Mouse (Mus musculus) WW6 (cell line): ENCODE measurements around the gene LTO1.

Source experiments
- DNase-seq: peaks from one replicate; pipeline ENCODE4 v3.0.0-alpha.2; 2013; ENCODE audit warnings: low read depth, low spot score

The LTO1 gene

GRCm38 (mm10) chr7:144907793-144908192 is 7.1 kb upstream of the LTO1 start:
- no peak for DNase-seq

- DNase-seq = no peak
Observed at GRCm38 (mm10) chr7:144908705-144909104, 6.2 kb upstream of the LTO1 start.

- no peak for DNase-seq
Observed at GRCm38 (mm10) chr7:144911121-144911520, 3.8 kb upstream of the LTO1 start.

DNA sequence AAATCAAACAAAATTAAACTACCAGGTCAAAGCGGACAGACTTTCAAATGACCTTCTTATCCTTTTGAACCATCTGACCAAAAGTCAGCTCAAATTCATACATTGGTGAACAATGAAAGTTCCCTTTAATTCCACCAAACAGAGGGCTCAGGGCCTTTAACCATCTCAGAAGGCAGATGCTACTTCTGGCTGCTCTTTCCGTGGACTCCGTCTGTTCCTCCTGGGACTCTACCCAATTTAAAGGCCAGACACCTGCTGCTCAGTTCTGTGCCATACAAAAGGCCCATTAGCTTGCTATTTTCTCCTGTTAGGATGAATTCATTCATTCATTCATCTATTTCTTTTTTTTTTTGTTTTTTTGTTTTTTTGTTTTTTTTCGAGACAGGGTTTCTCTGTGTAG is 2.0 kb upstream of the LTO1 start:
- DNase-seq = no peak

DNA sequence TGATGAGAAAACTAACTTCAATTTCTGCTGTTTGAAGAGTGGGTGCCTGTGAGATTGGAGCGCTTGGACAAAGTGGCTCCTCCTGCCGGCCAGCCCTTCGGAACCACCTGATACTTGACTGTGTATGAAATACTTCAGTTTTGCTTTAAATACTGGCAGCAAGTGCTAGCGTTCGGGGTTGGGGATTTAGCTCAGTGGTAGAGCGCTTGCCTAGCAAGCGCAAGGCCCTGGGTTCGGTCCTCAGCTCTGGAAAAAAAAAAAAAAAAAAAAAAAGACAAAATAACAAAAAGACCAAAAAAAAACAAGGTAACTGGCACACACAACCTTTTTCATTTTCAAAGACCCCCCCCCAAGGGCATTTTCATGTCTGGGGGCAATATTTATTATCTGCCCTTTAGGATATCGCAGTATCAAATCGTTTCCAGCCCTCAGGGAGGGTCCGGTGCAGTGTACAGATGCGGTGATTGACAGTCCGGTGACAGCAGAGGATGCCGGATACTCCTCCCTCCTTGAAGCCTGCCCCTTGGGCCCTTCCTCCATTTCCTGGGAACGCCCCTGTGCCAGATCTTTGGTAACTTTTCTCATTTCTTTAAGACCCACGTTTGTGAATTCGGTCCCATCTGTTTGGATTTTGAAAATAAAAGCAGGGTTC is 478 bp upstream of the LTO1 start:
- DNase-seq = no peak

- DNase-seq = no peak
Observed at GRCm38 (mm10) chr7:144918823-144919222, 3.9 kb downstream of the LTO1 start.

DNA sequence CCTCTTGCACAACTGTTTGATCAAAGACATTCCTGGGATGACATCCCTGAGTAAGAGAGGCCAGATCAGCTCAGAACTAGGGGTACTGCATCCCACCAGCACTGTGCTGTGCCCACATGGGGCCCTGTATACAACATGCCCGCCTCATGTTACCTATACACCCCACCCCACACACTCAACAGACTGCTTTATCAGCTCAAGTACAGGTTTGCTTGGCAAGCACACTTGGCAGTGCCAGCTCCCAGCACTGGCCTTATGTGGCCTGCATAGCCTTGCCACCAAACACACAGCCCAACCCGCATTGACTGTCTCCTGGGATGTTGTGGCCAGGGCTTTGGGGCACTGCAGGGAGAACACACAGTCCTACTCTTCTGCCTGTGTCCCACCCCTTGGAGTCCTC is 12.7 kb downstream of the LTO1 start:
- DNase-seq = no peak

DNA sequence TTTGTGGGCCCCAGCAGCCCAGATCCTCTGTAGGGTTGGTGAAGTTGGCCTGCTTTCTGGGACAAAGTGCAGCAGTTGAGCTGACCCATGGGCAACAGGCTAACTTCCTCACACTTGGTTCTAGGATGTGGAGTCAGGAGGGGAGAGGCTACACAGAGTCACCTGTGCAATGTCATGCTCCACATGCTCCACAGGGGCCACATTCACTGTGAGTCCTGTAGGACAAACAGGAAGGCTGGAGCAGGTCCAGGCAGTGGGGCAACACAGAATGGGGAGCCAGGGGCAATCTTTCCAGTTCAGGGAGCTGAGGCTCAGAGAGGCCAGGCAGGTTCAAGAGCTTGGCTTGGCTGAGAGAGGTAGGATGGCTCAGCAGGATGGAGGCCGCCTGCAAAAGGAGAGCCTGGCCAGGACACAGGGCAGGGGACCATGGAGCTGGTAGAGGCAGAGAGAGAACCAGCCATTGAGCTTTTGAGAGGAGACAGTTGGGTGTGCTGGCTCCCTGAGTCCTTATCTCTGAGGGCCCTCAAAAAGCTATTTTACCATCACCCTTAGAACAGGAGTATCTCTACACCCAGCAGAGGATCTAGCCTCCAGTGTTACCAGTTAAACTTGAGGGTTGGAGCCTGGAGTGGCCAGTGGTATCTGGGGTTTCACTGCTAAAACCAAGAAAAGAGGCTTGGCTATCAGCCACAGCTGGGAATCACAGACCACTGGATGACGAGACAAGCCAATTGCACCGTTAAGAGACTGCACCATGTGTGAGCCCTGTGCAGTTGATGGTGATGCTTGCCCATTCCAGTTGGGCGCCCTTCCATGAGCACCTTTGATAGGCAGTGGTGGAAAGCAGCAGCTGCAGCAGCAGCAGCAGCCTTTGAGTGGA is 13.3 kb downstream of the LTO1 start:
- no peak for DNase-seq

GRCm38 (mm10) chr7:144928889-144929210 is 13.9 kb downstream of the LTO1 start:
- DNase-seq = no peak

DNA sequence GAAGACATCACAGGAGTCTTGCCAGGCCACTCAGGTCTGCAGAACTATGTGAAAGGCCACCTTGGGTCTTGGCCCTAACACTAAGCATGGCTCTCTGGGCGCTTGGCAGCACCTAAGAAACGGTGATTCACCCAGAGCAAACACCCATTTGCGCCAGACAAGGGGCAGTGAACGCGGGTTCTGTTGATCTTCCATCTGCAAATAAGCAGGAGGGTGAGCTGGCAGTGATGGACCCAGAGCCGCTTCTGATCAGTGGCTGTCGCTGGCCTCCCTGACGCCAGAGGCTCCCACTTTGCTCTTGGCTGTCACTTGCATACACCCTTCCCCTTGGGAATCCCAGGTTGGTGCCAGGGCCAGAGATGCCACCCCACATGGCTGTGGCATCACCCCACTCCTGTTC is 14.6 kb downstream of the LTO1 start:
- no peak for DNase-seq

DNA sequence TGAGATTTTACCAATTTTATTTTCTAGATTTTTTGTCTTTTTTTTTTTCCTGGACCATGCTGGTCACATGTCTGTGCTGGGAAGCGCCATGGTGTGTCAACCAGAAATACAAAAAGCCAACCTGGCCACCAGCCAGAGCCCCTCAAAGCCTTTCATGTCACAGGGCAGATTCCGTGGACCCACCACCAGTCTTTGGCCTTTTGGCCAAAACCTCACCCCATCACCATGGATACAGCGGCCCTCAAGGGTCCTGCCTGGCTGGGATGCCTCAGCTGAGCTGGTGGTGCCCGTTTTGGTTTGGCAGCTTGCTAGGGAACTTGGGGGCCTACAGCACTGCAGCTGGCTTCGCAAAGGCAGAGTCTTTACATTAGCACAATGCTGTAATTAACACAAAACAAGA is 15.0 kb downstream of the LTO1 start:
- DNase-seq = no peak

- peak; percentile 60 for DNase-seq
Observed at GRCm38 (mm10) chr7:144931778-144932177, 16.9 kb downstream of the LTO1 start.

DNA sequence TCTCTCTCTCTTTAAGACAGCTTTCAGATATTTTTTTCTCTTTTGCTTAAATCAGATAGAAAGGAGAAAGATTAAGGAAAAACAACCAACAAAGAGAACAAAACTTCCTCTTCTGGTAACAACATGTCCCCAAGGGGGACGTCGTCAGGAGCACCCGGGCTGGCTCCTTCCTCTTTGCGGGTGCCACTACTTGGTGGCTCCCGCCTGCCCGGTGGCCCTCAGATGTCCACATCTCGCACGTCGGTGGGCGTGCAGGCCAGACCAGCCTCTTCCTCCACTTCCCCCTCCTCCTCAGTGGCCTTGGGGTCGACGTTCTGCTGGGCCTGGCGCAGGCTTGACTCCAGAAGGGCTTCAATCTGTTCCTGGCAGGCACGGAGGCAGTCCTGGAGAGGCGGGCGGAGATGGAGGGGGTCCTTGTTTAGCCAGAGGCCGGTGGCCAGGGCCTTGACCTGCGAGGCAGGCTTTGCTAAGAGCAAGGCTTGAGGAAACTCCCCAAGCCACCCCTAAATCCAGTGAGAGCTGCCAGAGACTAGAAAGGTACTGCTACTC is 17.6 kb downstream of the LTO1 start:
- DNase-seq = no peak

DNA sequence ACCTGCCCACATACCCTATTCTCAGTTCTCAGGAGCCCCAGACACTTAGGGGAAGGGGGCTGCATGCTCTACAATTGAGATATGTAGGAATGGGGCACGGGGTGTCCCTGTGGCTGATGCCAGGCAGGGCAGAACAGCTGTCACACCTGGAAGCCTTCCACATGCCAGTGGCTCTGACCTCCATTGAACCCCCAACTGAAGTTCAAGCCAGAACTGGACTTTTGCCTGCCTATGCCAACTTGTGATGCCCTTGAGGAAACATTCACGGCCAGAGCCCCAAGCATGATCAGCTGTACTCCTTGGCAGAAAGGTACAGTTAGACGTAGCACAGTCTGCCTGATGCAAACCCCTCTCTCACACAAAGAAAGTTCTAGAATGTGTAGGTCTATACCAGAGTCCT is 18.4 kb downstream of the LTO1 start:
- DNase-seq = no peak

DNA sequence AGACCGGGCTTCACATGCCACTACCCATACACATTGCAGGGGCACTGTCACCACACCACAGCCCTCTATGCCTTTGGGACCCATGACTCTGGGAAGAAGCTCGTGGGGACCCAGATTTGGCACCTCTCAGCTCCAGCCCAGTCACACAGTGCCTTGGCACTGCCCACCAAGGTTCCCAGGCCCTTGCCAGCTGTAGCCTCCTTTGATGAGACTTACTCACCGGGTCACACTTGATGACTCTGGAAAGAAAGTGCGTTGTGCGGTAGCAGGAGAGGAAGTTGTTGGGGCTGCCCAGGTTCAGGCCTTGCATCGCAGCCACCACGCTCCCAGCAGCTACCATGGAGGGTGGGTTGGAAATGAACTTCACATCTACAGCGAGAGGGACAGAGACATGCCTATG is 18.9 kb downstream of the LTO1 start:
- DNase-seq = no peak

GRCm38 (mm10) chr7:144934901-144935300 is 20.0 kb downstream of the LTO1 start:
- DNase-seq = no peak

GRCm38 (mm10) chr7:144935563-144935962 is 20.7 kb downstream of the LTO1 start:
- DNase-seq = no peak

DNA sequence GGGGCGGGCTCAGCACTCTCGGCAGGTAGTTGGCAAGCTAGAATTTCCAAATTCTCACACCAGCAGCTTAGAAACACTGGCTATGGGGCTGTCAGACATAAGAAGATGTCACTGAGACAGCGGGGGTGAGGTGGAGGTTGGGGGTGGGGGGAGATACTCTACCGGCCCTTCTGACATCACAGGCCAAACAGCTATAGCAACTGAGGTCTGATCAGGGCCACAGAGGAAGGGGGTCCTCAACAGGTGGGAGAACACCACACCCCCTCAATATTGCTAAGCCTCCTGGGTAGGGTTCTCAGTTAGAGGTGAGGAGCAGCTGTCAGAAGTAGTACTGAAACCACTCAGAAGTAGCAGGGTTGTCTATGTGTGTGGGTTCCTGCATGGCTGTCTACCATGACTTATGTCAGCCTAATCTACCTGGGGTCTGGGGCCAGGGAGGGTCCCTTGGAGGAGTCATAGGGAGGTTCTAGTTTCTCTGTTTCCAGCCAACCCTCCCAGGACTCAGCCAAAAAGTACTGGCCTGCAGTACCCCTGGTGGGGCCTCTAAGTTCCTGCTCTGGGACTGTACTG is 21.5 kb downstream of the LTO1 start:
- no peak for DNase-seq

- DNase-seq = peak; percentile 74
Observed at GRCm38 (mm10) chr7:144937490-144937889, 22.6 kb downstream of the LTO1 start.

GRCm38 (mm10) chr7:144937899-144938517 is 23.1 kb downstream of the LTO1 start:
- no peak for DNase-seq

DNA sequence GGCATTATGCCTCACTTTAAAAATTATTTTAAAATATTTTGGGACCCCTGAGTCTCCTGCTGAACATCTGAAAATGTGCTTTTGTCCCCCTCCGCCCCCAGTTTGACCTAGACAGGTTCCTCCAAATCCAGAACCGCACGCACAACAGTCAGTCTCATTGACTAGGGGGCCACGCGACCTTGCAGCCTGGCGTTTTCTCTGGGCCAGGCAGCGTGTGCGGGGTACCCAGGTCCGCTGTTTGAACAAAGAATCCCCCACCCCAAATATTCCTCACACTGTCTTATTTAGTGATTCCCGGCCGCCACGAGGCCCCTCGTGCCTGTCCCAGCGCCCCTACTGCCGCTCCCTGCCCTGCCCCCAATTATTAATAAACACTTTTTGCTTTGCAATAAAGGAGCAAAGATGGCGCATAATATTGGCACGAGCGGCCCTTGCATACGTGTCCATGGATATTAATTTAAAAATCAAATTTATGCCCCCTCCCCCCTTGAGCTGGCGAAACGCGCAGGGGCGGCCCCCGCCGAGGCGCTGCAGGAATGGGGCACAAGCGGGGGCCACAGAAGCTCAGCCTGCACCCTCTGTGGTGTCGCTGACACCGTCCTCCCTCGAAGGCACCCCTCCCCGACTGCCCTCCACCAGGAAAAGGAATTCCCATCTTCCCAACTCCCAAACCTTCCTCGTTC is 23.9 kb downstream of the LTO1 start:
- no peak for DNase-seq
